Mouse (Mus musculus): ENCODE data around the gene Mex3a. TPM values are rescaled to one million over a fixed set of nuclear protein-coding genes. Genes with fewer than 3 reads are reported as not detected.
"Not testable (repeated sequence)": the region's sequence is repeated elsewhere in the genome, so short reads cannot be mapped to it uniquely, and the experiment has no call there.

Mex3a gene
- polyA plus RNA-seq, 1 experiment from 2014 or later, result 26.4 TPM

DNA sequence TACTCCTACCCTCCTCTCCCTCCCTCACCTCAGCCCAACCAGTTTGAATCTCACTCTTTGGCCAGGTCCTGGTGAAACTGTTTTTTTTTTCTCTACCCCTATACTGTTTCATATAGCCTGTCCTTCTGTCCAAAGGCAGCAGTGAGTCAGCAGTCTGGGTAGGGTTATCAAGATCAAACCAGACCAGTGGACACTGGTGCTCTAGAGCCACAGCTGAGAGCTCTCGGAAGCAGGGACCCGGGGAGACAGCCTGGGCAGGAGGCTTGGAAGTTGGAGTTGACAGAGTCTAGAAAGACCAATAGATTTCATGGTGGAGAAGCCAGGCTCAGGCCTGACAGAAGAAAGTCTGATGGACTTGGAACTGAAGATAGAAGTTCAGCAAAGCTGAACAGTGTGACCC lies 36.4 kb downstream of the Mex3a start:
- 95% methylated on average over 2 of the region's 2 CpGs for WGBS
- H3K27ac ChIP-seq (replicated peaks), result no peak overlapping the region
- H3K9ac ChIP-seq, result no peak overlapping the region
- H3K27me3 ChIP-seq, result no peaks in the 10 kb centered on the region
- peaks cover 60% of the 10 kb centered on the region for H3K36me3 ChIP-seq
- H3K4me2 ChIP-seq, result no peak overlapping the region
- H3K9me3 ChIP-seq, result no peaks in the 10 kb centered on the region
- no peak overlapping the region for H3K4me3 ChIP-seq
- H3K4me1 ChIP-seq (replicated peaks), result no peaks in the 10 kb centered on the region
- ATAC-seq (ENCODE audit: low FRiP score, low read depth), result no peak

GRCm38 (mm10) chr3:88569093-88569492 lies 36.9 kb downstream of the Mex3a start:
- Histone ChIP-seq H3K4me2 (no peak overlapping the region), H3K9me3 (no peaks in the 10 kb centered on the region), H3K4me1 (replicated peaks) (no peaks in the 10 kb centered on the region), H3K36me3 (peaks cover 55% of the 10 kb centered on the region), H3K27ac (replicated peaks) (no peak overlapping the region), H3K27me3 (no peaks in the 10 kb centered on the region), H3K4me3 (no peak overlapping the region), H3K9ac (no peak overlapping the region)
- no peak for ATAC-seq (ENCODE audit: low FRiP score, low read depth)
- 99% methylated on average over 2 of the region's 2 CpGs for WGBS

GRCm38 (mm10) chr3:88569694-88570093 lies 37.5 kb downstream of the Mex3a start:
- no peak overlapping the region for H3K4me2 ChIP-seq
- no peaks in the 10 kb centered on the region for H3K27me3 ChIP-seq
- H3K9ac ChIP-seq, result no peak overlapping the region
- H3K9me3 ChIP-seq, result no peaks in the 10 kb centered on the region
- no peak for ATAC-seq (ENCODE audit: low FRiP score, low read depth)
- H3K36me3 ChIP-seq, result peaks cover 49% of the 10 kb centered on the region
- no peak overlapping the region for H3K27ac ChIP-seq (replicated peaks)
- H3K4me1 ChIP-seq (replicated peaks), result no peaks in the 10 kb centered on the region
- H3K4me3 ChIP-seq, result no peak overlapping the region
- 92% methylated on average over 5 of the region's 5 CpGs for WGBS

DNA sequence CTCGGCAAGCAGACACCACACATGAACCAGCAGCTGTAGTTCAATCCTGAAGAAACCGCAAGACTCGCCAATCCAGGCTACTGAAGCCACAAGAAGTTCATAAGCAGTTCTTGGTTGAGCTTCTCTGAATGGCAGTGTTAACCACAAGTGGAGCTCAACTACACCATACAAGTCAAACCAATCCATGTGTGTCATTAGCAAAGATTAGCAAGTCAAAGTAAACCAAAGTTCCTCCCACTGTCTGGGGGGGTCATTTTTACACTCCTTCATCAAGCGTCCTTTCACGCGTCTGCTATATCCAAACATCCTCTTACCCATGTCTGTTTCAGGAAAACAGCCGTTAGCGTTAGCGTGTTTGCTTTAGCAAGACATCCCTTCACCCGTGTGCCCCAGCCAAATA lies 38.1 kb downstream of the Mex3a start:
- Histone ChIP-seq H3K9ac (no peak overlapping the region), H3K4me2 (no peak overlapping the region), H3K27ac (replicated peaks) (no peak overlapping the region), H3K4me3 (no peak overlapping the region), H3K9me3 (no peaks in the 10 kb centered on the region), H3K36me3 (peaks cover 44% of the 10 kb centered on the region), H3K27me3 (no peaks in the 10 kb centered on the region), H3K4me1 (replicated peaks) (no peaks in the 10 kb centered on the region)
- ATAC-seq (ENCODE audit: low FRiP score, low read depth), result no peak
- WGBS, result 96% methylated on average over 10 of the region's 10 CpGs

DNA sequence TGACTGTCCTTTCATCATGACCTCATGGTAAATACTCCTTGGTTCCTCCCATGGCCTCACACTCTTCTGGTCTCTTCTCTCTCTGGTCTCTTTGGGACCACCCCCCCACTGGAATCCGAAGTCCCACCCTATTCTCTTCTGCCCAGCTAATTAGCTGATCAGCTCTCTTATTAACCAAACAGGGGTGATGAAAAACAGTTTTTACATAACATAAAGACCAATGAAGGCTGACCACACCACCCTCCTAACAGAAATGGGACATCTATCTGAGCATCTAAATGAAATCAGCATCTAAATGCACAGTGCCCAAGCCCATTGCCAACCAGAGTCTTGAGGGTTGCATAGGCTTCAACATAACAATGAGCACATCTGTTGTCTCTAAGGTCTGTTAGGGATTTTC lies 39.7 kb downstream of the Mex3a start:
- Histone ChIP-seq H3K36me3 (peaks cover 29% of the 10 kb centered on the region), H3K4me2 (no peak overlapping the region), H3K4me1 (replicated peaks) (no peaks in the 10 kb centered on the region), H3K27ac (replicated peaks) (no peak overlapping the region), H3K9me3 (no peaks in the 10 kb centered on the region), H3K4me3 (no peak overlapping the region), H3K9ac (no peak overlapping the region), H3K27me3 (no peaks in the 10 kb centered on the region)
- no peak for ATAC-seq (ENCODE audit: low FRiP score, low read depth)
- WGBS, result 96% methylated on average over 1 of the region's 1 CpGs

DNA sequence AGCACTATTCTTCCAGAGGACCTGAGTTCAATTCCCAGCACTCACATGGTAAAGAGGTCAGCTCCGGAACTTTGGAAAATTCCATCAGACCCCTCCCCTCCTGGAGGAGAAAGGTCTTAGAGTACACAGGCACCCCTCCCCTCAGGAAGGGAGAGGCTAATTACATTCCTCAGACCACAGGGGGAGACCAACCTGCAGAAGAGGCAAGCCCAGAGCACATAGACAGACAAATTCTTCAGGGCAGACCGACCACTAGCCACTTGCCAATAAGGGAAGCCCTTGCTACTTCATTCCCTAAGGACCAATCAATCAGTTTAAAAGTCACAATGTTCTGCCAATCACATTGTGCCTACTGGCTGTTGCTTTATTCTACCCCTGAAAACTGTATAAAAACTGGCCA lies 40.6 kb downstream of the Mex3a start:
- Histone ChIP-seq H3K4me1 (replicated peaks) (no peaks in the 10 kb centered on the region), H3K27ac (replicated peaks) (no peak overlapping the region), H3K36me3 (peaks cover 22% of the 10 kb centered on the region), H3K27me3 (no peaks in the 10 kb centered on the region), H3K9me3 (no peaks in the 10 kb centered on the region), H3K9ac (no peak overlapping the region), H3K4me2 (no peak overlapping the region), H3K4me3 (no peak overlapping the region)
- ATAC-seq (ENCODE audit: low FRiP score, low read depth), result no peak
- 71% methylated on average over 2 of the region's 2 CpGs for WGBS

DNA sequence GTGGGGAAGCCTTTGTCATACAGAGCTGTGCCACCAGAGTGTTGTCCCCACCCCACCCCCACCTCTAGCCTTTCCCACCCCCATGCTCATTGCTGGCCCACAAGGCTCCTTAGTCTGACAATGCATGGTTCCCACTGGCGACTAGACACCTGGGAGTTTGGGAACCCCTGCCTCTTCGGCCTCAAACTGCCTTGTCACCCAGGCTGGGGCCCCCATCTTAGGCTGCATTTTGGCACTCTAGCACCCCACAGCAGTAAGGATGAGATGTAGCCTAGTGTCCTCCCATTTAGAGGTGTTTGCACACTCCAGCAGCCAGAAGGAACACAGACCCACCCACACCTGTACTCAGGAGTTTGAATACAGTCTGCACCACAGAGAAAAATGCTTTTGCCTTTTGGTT lies 41.6 kb downstream of the Mex3a start:
- H3K4me3 ChIP-seq, result no peak overlapping the region
- WGBS, result 90% methylated on average over 2 of the region's 2 CpGs
- H3K9ac ChIP-seq, result no peak overlapping the region
- no peak for ATAC-seq (ENCODE audit: low FRiP score, low read depth)
- no peaks in the 10 kb centered on the region for H3K9me3 ChIP-seq
- H3K27me3 ChIP-seq, result no peaks in the 10 kb centered on the region
- H3K27ac ChIP-seq (replicated peaks), result no peak overlapping the region
- H3K4me2 ChIP-seq, result no peak overlapping the region
- no peaks in the 10 kb centered on the region for H3K4me1 ChIP-seq (replicated peaks)
- peaks cover 12% of the 10 kb centered on the region for H3K36me3 ChIP-seq

GRCm38 (mm10) chr3:88575540-88575939 lies 43.3 kb downstream of the Mex3a start, which contains the start of gene Ssr2:
Gene Ssr2, plus strand, starts transcription at chr3:88575876.
- Histone ChIP-seq H3K4me2 (no peak within 1 kb of the TSS), H3K9me3 (no peaks in the 10 kb centered on the region), H3K4me3 (no peak within 1 kb of the TSS), H3K4me1 (replicated peaks) (peaks cover 10% of the 10 kb centered on the region), H3K36me3 (no peaks in the 10 kb centered on the region; the same call in 1 of the 2 replicates), H3K27ac (replicated peaks) (no peak within 1 kb of the TSS), H3K9ac (no peak within 1 kb of the TSS), H3K27me3 (no peaks in the 10 kb centered on the region)
- 91% methylated on average over 3 of the region's 3 CpGs for WGBS
- no peak for ATAC-seq (ENCODE audit: low FRiP score, low read depth)

- not testable (repeated sequence) for ATAC-seq (ENCODE audit: low FRiP score, low read depth); H3K9me3 ChIP-seq; H3K9ac ChIP-seq; H3K4me2 ChIP-seq; H3K4me3 ChIP-seq; H3K27me3 ChIP-seq; H3K27ac ChIP-seq (replicated peaks)
- peaks cover 17% of the 10 kb centered on the region for H3K4me1 ChIP-seq (replicated peaks)
- peaks cover 15% of the 10 kb centered on the region for H3K36me3 ChIP-seq
- 92% methylated on average over 5 of the region's 5 CpGs for WGBS
Measured at GRCm38 (mm10) chr3:88577846-88578245, 45.7 kb downstream of the Mex3a start.

DNA sequence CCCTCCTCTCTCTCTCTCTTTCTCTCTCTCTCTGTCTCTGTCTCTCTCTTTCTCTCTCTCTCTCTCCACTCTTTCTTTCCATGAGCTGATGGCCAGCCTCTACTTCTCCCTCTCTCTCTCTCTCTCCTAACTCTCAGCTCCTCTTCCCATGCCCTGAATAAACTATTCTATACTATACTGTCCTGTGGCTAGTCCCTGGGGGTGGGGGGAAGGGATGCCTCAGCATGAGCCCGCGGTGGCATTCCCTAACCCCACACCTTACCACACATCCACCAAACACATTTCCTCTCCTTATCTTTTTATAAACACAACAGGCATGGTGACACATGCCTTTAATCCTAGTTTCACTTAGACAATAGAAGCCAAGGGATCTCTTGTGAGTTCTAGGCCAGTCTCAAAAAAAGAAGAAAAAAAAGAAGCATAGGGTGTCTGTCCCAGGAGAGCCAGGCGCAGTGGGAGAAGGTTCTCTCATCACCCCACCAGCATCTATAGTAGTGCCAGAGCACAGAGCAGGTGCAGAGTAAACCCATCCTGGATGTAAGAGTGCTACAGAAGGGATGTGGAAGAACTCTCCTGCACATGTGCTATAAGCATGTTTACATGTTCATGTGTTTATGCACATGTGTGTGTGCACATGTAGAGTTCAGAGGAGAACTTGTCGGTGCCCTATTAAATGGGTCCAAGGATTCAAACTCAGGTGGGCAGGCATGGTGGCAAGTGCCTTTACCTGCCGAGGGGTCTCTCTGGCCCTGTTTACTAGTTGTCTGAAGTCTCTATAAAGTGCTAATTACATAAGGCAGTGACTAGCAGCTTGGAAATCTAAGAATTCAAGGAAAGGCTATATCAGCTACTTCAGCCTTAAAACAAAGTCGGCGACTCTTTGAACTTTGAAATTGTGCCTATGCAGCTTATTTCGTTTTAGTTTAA lies 46.6 kb downstream of the Mex3a start:
- Histone ChIP-seq H3K4me2 (peak overlapping the region; percentile 66), H3K27ac (replicated peaks) (no peak overlapping the region), H3K9me3 (no peaks in the 10 kb centered on the region), H3K4me1 (replicated peaks) (peaks cover 17% of the 10 kb centered on the region), H3K4me3 (peak overlapping the region; percentile 88), H3K36me3 (peaks cover 25% of the 10 kb centered on the region), H3K9ac (no peak overlapping the region), H3K27me3 (no peaks in the 10 kb centered on the region)
- WGBS, result 52% methylated on average over 8 of the region's 8 CpGs
- ATAC-seq (ENCODE audit: low FRiP score, low read depth), result peak; percentile 55

GRCm38 (mm10) chr3:88579454-88580117 lies 47.4 kb downstream of the Mex3a start:
- Histone ChIP-seq H3K36me3 (peaks cover 31% of the 10 kb centered on the region), H3K4me1 (replicated peaks) (peaks cover 17% of the 10 kb centered on the region), H3K4me2 (peak overlapping the region; percentile 66), H3K4me3 (peak overlapping the region; percentile 88), H3K27ac (replicated peaks) (peak overlapping the region; percentile 65), H3K9me3 (no peaks in the 10 kb centered on the region), H3K27me3 (no peaks in the 10 kb centered on the region), H3K9ac (peak overlapping the region; percentile 91)
- peak; percentile 87 for ATAC-seq (ENCODE audit: low FRiP score, low read depth)
- WGBS, result under 1% methylated on average over 34 of the region's 34 CpGs

DNA sequence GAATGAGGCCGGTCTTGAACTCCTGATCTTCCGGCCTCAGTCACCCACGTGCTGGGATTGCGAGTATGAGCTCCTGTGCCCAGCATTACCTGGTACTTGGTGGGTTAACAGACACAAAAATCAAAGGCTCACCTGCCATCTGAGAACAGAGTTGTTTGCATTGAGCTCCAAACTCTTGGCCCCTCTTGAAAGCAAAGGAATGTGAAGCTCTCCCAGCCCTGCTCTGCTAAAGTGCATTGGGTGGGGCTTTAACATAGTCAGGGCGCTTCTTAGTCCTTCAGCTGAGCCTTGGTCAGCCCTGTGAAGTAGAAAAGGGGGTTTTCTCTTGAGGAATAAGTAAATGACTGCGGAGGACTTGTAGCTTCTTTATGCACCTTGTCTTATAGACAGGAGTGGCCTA lies 53.6 kb downstream of the Mex3a start:
- WGBS, result over 99% methylated on average over 6 of the region's 6 CpGs
- no peaks in the 10 kb centered on the region for H3K27me3 ChIP-seq
- H3K27ac ChIP-seq (replicated peaks), result no peak overlapping the region
- peaks cover 67% of the 10 kb centered on the region for H3K36me3 ChIP-seq
- H3K4me2 ChIP-seq, result no peak overlapping the region
- no peak overlapping the region for H3K9ac ChIP-seq
- peaks cover 5% of the 10 kb centered on the region for H3K4me1 ChIP-seq (replicated peaks)
- no peak for ATAC-seq (ENCODE audit: low FRiP score, low read depth)
- no peaks in the 10 kb centered on the region for H3K9me3 ChIP-seq
- H3K4me3 ChIP-seq, result no peak overlapping the region

All from hindbrain, embryonic 15.5 days (tissue).